Mouse (Mus musculus) kidney, postnatal 0 days (tissue): ENCODE measurements around the gene Il17f. TPM values are rescaled to one million over a fixed set of nuclear protein-coding genes. Genes with fewer than 3 reads are reported as not detected.
A peak's percentile ranks its signal among the peaks of the same experiment; 100 is the strongest.

Source experiments
- ATAC-seq: fragments of 200-750 bp; cut with Nextera tagmentation; replicated peaks from 2 replicates; pipeline ENCODE4 v1.8.0; 2017; ENCODE audit warnings: low read depth, moderate number of reproducible peaks, moderate TSS enrichment, moderate library complexity; ENCODE audit not compliant: low FRiP score
- DNase-seq: peaks from one replicate; pipeline ENCODE4 v3.0.0-alpha.2; 2016; ENCODE audit warnings: low spot score
- H3K27ac ChIP-seq: fragments of 300-500 bp; sonication (generic); 2 replicates; pipeline ENCODE4 v1.5.1; 2014; ENCODE audit warnings: mild to moderate bottlenecking
- H3K27me3 ChIP-seq: fragments of 300-500 bp; sonication (generic); 2 replicates; pipeline ENCODE4 v1.6.1; 2014; ENCODE audit warnings: low read length, mixed read lengths; ENCODE audit not compliant: insufficient read depth
- H3K36me3 ChIP-seq: fragments of 300-500 bp; sonication (generic); 2 replicates; pipeline ENCODE4 v1.6.1; 2014; ENCODE audit warnings: low read length, mixed read lengths; ENCODE audit not compliant: insufficient read depth
- H3K4me1 ChIP-seq: fragments of 300-500 bp; sonication (generic); replicated peaks from 2 replicates; pipeline ENCODE4 v1.6.1; 2014; ENCODE audit warnings: antibody characterized with exemption, low read length, mixed read lengths; ENCODE audit not compliant: insufficient read depth
- H3K4me2 ChIP-seq: fragments of 300-500 bp; sonication (generic); 2 replicates; pipeline ENCODE4 v1.6.1; 2014; ENCODE audit warnings: mild to moderate bottlenecking, low read length, moderate library complexity, mixed read lengths
- H3K4me3 ChIP-seq: fragments of 300-500 bp; sonication (generic); replicated peaks from 2 replicates; pipeline ENCODE4 v1.5.1; 2014; ENCODE audit warnings: low read depth, low read length
- H3K9ac ChIP-seq: fragments of 300-500 bp; sonication (generic); 2 replicates; pipeline ENCODE4 v1.6.1; 2014; ENCODE audit warnings: low read depth, low read length
- H3K9me3 ChIP-seq: fragments of 300-500 bp; sonication (generic); replicated peaks from 2 replicates; pipeline ENCODE4 v1.6.1; 2016; ENCODE audit warnings: low read length, inconsistent platforms, mixed read lengths
- CTCF ChIP-seq: IDR thresholded peaks from 2 replicates; pipeline ENCODE4 v1.5.1; 2016; ENCODE audit warnings: antibody characterized with exemption, low read depth, mild to moderate bottlenecking, moderate library complexity
- WGBS: fragments of 180-500 bp; shearing (Covaris S2); extraction: QIAGEN DNeasy Blood & Tissue Kit; methylation state at CpG from one replicate; pipeline ENCODE4 v1.1.7; 2014; 5-methylcytosine and 5-hydroxymethylcytosine counted together
- polyA plus RNA-seq: library from polyadenylated mRNA; unstranded; fragments of >200 nt; fragmentation: Nextera tagmentation; extraction: Ambion mirVana; gene quantifications from 2 replicates; pipeline ENCODE4 v1.2.1, GENCODE M21; 2015

The Il17f gene
- polyA plus RNA-seq, 1 experiment from 2014 or later = not detected

GRCm38 (mm10) chr1:20825036-20825435 lies 34.6 kb upstream of the Il17f start:
- Histone ChIP-seq H3K9ac (no peak overlapping the region), H3K4me3 (no peak overlapping the region), H3K9me3 (no peaks in the 10 kb centered on the region), H3K27ac (no peak overlapping the region), H3K4me1 (no peaks in the 10 kb centered on the region), H3K36me3 (no peaks in the 10 kb centered on the region), H3K4me2 (no peak overlapping the region), H3K27me3 (no peaks in the 10 kb centered on the region)
- ATAC-seq = no peak
- TF ChIP-seq CTCF = no peak
- no peak for DNase-seq

DNA sequence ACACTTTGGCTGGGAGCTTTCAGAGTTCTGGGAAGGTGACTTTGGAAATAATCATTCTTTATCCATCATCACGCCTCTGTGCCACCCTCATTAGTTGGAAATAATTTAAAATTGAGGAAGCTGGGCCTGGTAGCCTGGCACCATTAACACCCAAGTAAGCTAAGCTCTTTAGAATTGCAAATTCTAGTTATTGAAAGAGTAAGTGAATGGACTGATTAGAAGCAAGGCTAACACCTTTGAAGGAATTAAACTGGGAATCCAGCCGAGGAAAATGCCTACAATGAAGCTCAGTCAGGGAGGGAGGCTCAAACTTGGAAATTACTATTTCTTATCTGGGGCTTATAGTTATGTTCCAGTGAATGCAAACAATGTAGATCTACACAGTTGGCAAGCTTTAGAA lies 33.5 kb upstream of the Il17f start:
- 74% methylated on average over 2 of the region's 2 CpGs for WGBS
- ATAC-seq = no peak
- H3K9ac ChIP-seq = no peak overlapping the region
- H3K36me3 ChIP-seq = no peaks in the 10 kb centered on the region
- no peaks in the 10 kb centered on the region for H3K27me3 ChIP-seq
- H3K9me3 ChIP-seq = no peaks in the 10 kb centered on the region
- H3K4me3 ChIP-seq = no peak overlapping the region
- DNase-seq = no peak
- H3K4me1 ChIP-seq = no peaks in the 10 kb centered on the region
- H3K27ac ChIP-seq = no peak overlapping the region
- TF ChIP-seq CTCF = no peak
- H3K4me2 ChIP-seq = no peak overlapping the region

DNA sequence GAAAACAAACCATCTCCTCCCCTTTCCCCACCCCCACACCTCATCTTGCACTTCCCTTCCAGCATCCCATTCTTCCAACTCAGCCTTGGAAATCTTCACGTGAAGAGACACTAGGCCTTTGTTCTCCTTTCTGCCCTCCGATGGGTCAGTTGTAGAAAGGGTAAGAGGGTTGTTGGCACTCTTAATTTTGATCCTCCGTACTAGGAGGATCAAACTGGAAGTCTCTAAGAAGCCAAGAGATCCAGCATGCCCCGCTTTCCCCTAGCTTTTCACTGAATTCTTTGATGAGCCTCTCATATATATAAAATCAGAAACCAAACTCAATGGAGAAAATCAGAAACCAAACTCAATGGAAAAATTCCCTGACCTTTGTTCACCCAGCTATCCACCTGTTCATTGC lies 33.1 kb upstream of the Il17f start:
- no peak overlapping the region for H3K4me3 ChIP-seq
- WGBS = 64% methylated on average over 4 of the region's 4 CpGs
- no peak overlapping the region for H3K27ac ChIP-seq
- no peak for ATAC-seq
- no peak for TF ChIP-seq CTCF
- H3K4me2 ChIP-seq = no peak overlapping the region
- no peaks in the 10 kb centered on the region for H3K36me3 ChIP-seq
- no peaks in the 10 kb centered on the region for H3K27me3 ChIP-seq
- H3K9ac ChIP-seq = no peak overlapping the region
- H3K9me3 ChIP-seq = no peaks in the 10 kb centered on the region
- no peak for DNase-seq
- H3K4me1 ChIP-seq = 0 out of 2 replicates have a peak, but pooled peaks cover 2% of the 10 kb centered on the region

- 78% methylated on average over 4 of the region's 4 CpGs for WGBS
- no peaks in the 10 kb centered on the region for H3K9me3 ChIP-seq
- DNase-seq = no peak
- no peaks in the 10 kb centered on the region for H3K27me3 ChIP-seq
- H3K36me3 ChIP-seq = peaks cover 9% of the 10 kb centered on the region
- H3K9ac ChIP-seq = no peak overlapping the region
- TF ChIP-seq CTCF = no peak
- H3K4me2 ChIP-seq = no peak overlapping the region
- ATAC-seq = no peak
- H3K27ac ChIP-seq = no peak overlapping the region
- H3K4me1 ChIP-seq = 0 out of 2 replicates have a peak, but pooled peaks cover 3% of the 10 kb centered on the region
- H3K4me3 ChIP-seq = no peak overlapping the region
Measured at GRCm38 (mm10) chr1:20820959-20821358, 30.5 kb upstream of the Il17f start.

- H3K4me3 ChIP-seq = peak within 1 kb of the TSS; percentile 72
- peak within 1 kb of the TSS; percentile 86 for H3K4me2 ChIP-seq
- no peaks in the 10 kb centered on the region for H3K9me3 ChIP-seq
- 0 out of 2 replicates have a peak, but pooled peaks cover 3% of the 10 kb centered on the region for H3K4me1 ChIP-seq
- no peaks in the 10 kb centered on the region for H3K27me3 ChIP-seq
- peak within 1 kb of the TSS; percentile 69 for H3K9ac ChIP-seq
- under 1% methylated on average over 52 of the region's 52 CpGs for WGBS
- TF ChIP-seq CTCF = no peak
- DNase-seq (peak; percentile 100), ATAC-seq (peak; percentile 100)
- no peak within 1 kb of the TSS for H3K27ac ChIP-seq
- peaks cover 19% of the 10 kb centered on the region for H3K36me3 ChIP-seq
Measured at GRCm38 (mm10) chr1:20819771-20820605, 29.6 kb upstream of the Il17f start, which contains the start of gene Mcm3. Gene Mcm3, minus strand, starts transcription at chr1:20820312.

DNA sequence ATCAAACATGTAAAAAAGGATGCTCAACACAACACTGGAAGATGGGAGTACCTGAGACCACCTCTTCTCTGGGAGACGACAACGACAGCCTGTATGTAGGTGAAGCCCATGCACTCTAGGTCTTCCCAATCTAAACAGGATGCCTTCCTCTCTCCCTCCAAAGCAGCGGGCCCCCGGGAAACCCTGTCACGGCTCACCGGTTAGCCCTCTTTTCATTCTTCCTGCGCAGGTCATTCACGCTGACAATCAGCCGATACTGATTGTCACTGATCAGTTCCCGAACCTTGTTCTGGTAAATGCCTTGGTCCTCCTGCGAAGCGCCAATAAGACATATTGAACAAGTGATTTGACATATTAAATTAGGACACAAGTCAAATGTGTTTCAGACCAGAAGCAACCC lies 27.2 kb upstream of the Il17f start:
- H3K4me3 ChIP-seq = no peak overlapping the region
- peaks cover 43% of the 10 kb centered on the region for H3K36me3 ChIP-seq
- 0 out of 2 replicates have a peak, but pooled peaks cover 3% of the 10 kb centered on the region for H3K4me1 ChIP-seq
- H3K27me3 ChIP-seq = no peaks in the 10 kb centered on the region
- TF ChIP-seq CTCF = no peak
- 56% methylated on average over 12 of the region's 12 CpGs for WGBS
- 0 out of 2 replicates have a peak overlapping the region, but pooled peaks have one; percentile 1 for H3K4me2 ChIP-seq
- no peaks in the 10 kb centered on the region for H3K9me3 ChIP-seq
- H3K9ac ChIP-seq = no peak overlapping the region
- H3K27ac ChIP-seq = no peak overlapping the region
- ATAC-seq = no peak
- no peak for DNase-seq
